Mouse (Mus musculus) liver, embryonic 13.5 days (tissue): Measurements from ENCODE around the gene Hipk2. TPM values are rescaled to one million over a fixed set of nuclear protein-coding genes. Genes with fewer than 3 reads are reported as not detected.
A peak's percentile ranks its signal among the peaks of the same experiment; 100 is the strongest.
"Not testable (repeated sequence)": the region's sequence is repeated elsewhere in the genome, so short reads cannot be mapped to it uniquely, and the experiment has no call there.

Experiments
- ATAC-seq: fragments of 200-750 bp; cut with Nextera tagmentation; 2 replicates; pipeline ENCODE4 v1.8.0; 2017; ENCODE audit warnings: low read depth, mild to moderate bottlenecking, moderate number of reproducible peaks, moderate library complexity
- DNase-seq: peaks from one replicate; pipeline ENCODE4 v3.0.0; 2022
- H3K27ac ChIP-seq: fragments of 300-500 bp; sonication (generic); 2 replicates; pipeline ENCODE4 v1.5.1; 2015; ENCODE audit warnings: moderate library complexity, mild to moderate bottlenecking, inconsistent platforms
- H3K27me3 ChIP-seq: fragments of 300-500 bp; sonication (generic); 2 replicates; pipeline ENCODE4 v1.6.1; 2015; ENCODE audit warnings: mild to moderate bottlenecking, inconsistent platforms
- H3K36me3 ChIP-seq: fragments of 300-500 bp; sonication (generic); 2 replicates; pipeline ENCODE4 v1.6.1; 2015; ENCODE audit warnings: mild to moderate bottlenecking, inconsistent platforms
- H3K4me1 ChIP-seq: fragments of 300-500 bp; sonication (generic); replicated peaks from 2 replicates; pipeline ENCODE4 v1.6.1; 2015; ENCODE audit warnings: inconsistent platforms
- H3K4me2 ChIP-seq: fragments of 300-500 bp; sonication (generic); 2 replicates; pipeline ENCODE4 v1.6.1; 2015; ENCODE audit warnings: inconsistent platforms, mild to moderate bottlenecking, moderate library complexity
- H3K4me3 ChIP-seq: fragments of 300-500 bp; sonication (generic); replicated peaks from 2 replicates; pipeline ENCODE4 v1.5.1; 2015; ENCODE audit warnings: mild to moderate bottlenecking, inconsistent platforms
- H3K9ac ChIP-seq: fragments of 300-500 bp; sonication (generic); 2 replicates; pipeline ENCODE4 v1.6.1; 2015; ENCODE audit warnings: mild to moderate bottlenecking, inconsistent platforms
- H3K9me3 ChIP-seq: fragments of 300-500 bp; sonication (generic); replicated peaks from 2 replicates; pipeline ENCODE4 v1.6.1; 2016; ENCODE audit warnings: inconsistent platforms
- WGBS: fragments of 180-500 bp; shearing (Covaris S2); methylation state at CpG from one replicate; pipeline ENCODE4 v1.1.7; 2015; ENCODE audit not compliant: insufficient replicate concordance; 5-methylcytosine and 5-hydroxymethylcytosine counted together
- polyA plus RNA-seq: library from polyadenylated mRNA; unstranded; fragments of >200 nt; fragmentation: Nextera tagmentation; extraction: Ambion mirVana; gene quantifications from 2 replicates; pipeline ENCODE4 v1.2.1, GENCODE M21; 2015

The Hipk2 gene
- polyA plus RNA-seq, 1 experiment from 2014 or later, result 20.1 TPM

- H3K4me1 ChIP-seq, result peaks cover 16% of the 10 kb centered on the region
- H3K9ac ChIP-seq, ATAC-seq, H3K4me2 ChIP-seq, H3K9me3 ChIP-seq, DNase-seq, H3K27ac ChIP-seq, H3K36me3 ChIP-seq, H3K4me3 ChIP-seq: not testable (repeated sequence)
- 40% methylated on average over 1 of the region's 1 CpGs for WGBS
- peaks cover 29% of the 10 kb centered on the region for H3K27me3 ChIP-seq
These were observed 205.5 kb downstream of the Hipk2 start for GRCm38 (mm10) chr6:38670488-38670887.

GRCm38 (mm10) chr6:38669580-38669979 is 206.4 kb downstream of the Hipk2 start:
- H3K27ac ChIP-seq, result no peak overlapping the region
- H3K9me3 ChIP-seq, result no peaks in the 10 kb centered on the region
- H3K27me3 ChIP-seq, result peaks cover 38% of the 10 kb centered on the region
- no peaks in the 10 kb centered on the region for H3K36me3 ChIP-seq
- ATAC-seq, result no peak
- no peak overlapping the region for H3K4me3 ChIP-seq
- H3K4me1 ChIP-seq, result peaks cover 16% of the 10 kb centered on the region
- WGBS, result 55% methylated on average over 6 of the region's 6 CpGs
- H3K9ac ChIP-seq, result no peak overlapping the region
- DNase-seq, result no peak
- H3K4me2 ChIP-seq, result no peak overlapping the region

GRCm38 (mm10) chr6:38662714-38663615 is 213.0 kb downstream of the Hipk2 start, which contains the start of gene Clec2l:
Clec2l (plus strand) TSS chr6:38663069.
- H3K27ac ChIP-seq, result no peak within 1 kb of the TSS

GRCm38 (mm10) chr6:38661626-38662025 is 214.3 kb downstream of the Hipk2 start:
- H3K27ac ChIP-seq, result no peak overlapping the region
- peaks cover 4% of the 10 kb centered on the region; the same call in 1 of the 2 replicates for H3K4me1 ChIP-seq
- ATAC-seq, result no peak
- no peaks in the 10 kb centered on the region for H3K9me3 ChIP-seq
- no peaks in the 10 kb centered on the region for H3K36me3 ChIP-seq
- H3K4me2 ChIP-seq, result no peak overlapping the region
- WGBS, result 46% methylated on average over 4 of the region's 4 CpGs
- no peak for DNase-seq
- H3K4me3 ChIP-seq, result no peak overlapping the region
- no peak overlapping the region for H3K9ac ChIP-seq
- H3K27me3 ChIP-seq, result peaks cover 86% of the 10 kb centered on the region

More at GRCm38 (mm10) chr6:38662714-38663615, 213.0 kb downstream of the Hipk2 start, which contains the start of gene Clec2l:
- peaks cover 97% of the 10 kb centered on the region for H3K27me3 ChIP-seq
- H3K9me3 ChIP-seq, result no peaks in the 10 kb centered on the region
- WGBS, result 2% methylated on average over 83 of the region's 84 CpGs
- ATAC-seq, result no peak
- H3K36me3 ChIP-seq, result no peaks in the 10 kb centered on the region
- peak within 1 kb of the TSS; percentile 51 for H3K4me3 ChIP-seq
- no peak within 1 kb of the TSS for H3K9ac ChIP-seq
- no peak for DNase-seq
- peaks cover 4% of the 10 kb centered on the region; the same call in 1 of the 2 replicates for H3K4me1 ChIP-seq
- H3K4me2 ChIP-seq, result peak within 1 kb of the TSS; percentile 66

- Histone ChIP-seq H3K36me3 (no peaks in the 10 kb centered on the region), H3K9me3 (no peaks in the 10 kb centered on the region), H3K9ac (no peak overlapping the region), H3K27ac (no peak overlapping the region), H3K4me3 (no peak overlapping the region), H3K4me1 (no peaks in the 10 kb centered on the region), H3K4me2 (no peak overlapping the region), H3K27me3 (peaks cover 9% of the 10 kb centered on the region)
- DNase-seq, result peak; percentile 55
- 38% methylated on average over 14 of the region's 14 CpGs for WGBS
- ATAC-seq, result peak; percentile 31
These were observed 225.6 kb downstream of the Hipk2 start for GRCm38 (mm10) chr6:38650263-38650937.

GRCm38 (mm10) chr6:38649545-38649944 is 226.4 kb downstream of the Hipk2 start:
- peaks cover 13% of the 10 kb centered on the region for H3K27me3 ChIP-seq
- DNase-seq (peak; percentile 26), ATAC-seq (no peak)
- H3K4me3 ChIP-seq, result no peak overlapping the region
- H3K36me3 ChIP-seq, result no peaks in the 10 kb centered on the region
- H3K27ac ChIP-seq, result no peak overlapping the region
- WGBS, result 58% methylated on average over 3 of the region's 3 CpGs
- H3K9me3 ChIP-seq, result no peaks in the 10 kb centered on the region
- H3K9ac ChIP-seq, result no peak overlapping the region
- no peaks in the 10 kb centered on the region; the same call in 1 of the 2 replicates for H3K4me1 ChIP-seq
- H3K4me2 ChIP-seq, result no peak overlapping the region

Other genes starting within 250 kb of the Hipk2 start
- gene Klrg2, start 238.9 kb downstream of the Hipk2 start, polyA plus RNA-seq, result 0.07 TPM in 1 of 2 replicates, not detected in the other
- 0.09 TPM in 1 of 2 replicates, not detected in the other for gene Clec2l, start 213.1 kb downstream of the Hipk2 start, polyA plus RNA-seq
- 11.4 and 12.2 TPM in 2 replicates for gene Tbxas1, start 761 bp downstream of the Hipk2 start, polyA plus RNA-seq
- gene Parp12, start 242.2 kb upstream of the Hipk2 start, polyA plus RNA-seq, result 3.4 and 3.8 TPM in 2 replicates